Mouse (Mus musculus) spleen, postnatal 14 days (tissue): ENCODE results near the gene Ankrd34b.

ENCODE experiments used
- DNase-seq, 2 experiments: peaks; one replicate each; pipeline ENCODE4 v3.0.0; 2021 to 2022; ENCODE audit warnings: low spot score in 2 of 2

The Ankrd34b gene

DNA sequence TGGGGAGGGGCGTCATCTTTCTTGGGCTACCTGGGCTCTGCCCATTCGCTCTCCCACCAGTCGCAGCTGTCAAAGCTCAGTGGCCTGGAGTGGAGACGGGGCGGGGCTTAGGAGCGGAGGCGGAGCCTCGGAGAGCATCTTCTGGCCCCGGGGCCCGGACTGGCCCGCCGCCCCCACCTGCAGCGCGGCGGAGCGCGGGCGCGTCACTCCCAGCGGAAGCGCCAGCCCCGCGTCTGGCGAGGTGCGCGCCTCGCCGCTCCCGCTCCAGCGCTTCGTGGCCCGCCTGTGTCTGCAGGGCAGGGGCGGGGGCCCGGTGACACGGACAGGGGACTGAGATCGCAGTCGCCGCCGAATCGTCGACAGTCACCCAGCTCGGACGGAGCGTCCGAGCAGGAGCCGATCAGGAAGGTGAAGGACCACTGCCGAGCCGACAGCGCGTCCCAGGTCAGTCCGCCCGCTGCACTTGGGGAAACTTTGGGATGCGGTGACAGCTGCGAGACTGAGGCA is at the start of gene Ankrd34b:
Gene Ankrd34b, plus strand, starts transcription at position 139 of the 507 bp plus-strand sequence.
- DNase-seq = no peak

DNA sequence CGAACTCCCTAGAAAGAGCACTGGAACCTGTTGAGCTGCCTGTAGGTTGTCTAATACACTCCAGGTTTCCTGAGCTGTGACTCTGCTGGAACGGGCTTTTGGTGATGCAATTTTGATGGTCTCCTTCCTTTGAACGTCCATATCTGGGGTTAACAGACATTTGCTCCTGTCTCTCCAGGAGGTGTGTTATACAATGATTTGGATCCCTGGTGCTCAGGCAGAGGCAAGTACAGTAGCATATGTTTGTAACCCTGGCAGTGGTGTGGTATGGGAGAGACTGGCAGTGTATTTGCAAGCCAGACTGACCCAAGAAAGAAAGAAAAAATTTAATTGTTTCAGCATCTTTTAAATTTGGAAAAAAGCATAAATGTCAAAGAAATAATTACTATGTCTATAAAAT is 38.3 kb upstream of the Ankrd34b start:
- no peak for DNase-seq

DNA sequence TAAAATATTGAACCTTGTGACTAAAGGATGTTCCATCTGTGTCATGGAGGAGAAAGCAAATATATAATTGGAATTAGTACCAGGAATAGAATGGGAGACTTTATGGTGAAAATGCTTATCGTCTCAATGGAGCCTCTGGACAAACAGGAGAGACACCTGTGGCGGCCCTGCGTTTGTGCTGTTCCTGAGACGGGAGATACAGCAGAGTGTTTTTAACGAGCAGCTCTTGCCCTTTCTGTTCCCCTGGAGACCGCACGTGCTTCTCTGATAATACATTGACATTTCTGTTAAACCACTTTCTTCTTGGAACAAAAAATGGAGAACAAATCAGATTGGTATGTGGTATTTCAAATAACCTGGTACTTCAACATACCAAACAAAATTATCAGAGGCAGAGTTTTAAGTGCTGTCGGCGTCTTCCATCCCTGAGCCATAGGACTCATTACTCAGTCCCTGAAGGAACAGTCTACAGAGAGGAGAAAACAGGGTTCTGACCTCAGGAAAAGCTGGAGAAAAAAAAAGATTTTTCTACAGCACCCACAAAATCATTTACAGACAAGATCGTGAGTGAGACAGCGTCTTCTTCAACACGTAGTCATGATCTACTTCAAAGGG is 32.5 kb upstream of the Ankrd34b start:
- DNase-seq = no peak

DNA sequence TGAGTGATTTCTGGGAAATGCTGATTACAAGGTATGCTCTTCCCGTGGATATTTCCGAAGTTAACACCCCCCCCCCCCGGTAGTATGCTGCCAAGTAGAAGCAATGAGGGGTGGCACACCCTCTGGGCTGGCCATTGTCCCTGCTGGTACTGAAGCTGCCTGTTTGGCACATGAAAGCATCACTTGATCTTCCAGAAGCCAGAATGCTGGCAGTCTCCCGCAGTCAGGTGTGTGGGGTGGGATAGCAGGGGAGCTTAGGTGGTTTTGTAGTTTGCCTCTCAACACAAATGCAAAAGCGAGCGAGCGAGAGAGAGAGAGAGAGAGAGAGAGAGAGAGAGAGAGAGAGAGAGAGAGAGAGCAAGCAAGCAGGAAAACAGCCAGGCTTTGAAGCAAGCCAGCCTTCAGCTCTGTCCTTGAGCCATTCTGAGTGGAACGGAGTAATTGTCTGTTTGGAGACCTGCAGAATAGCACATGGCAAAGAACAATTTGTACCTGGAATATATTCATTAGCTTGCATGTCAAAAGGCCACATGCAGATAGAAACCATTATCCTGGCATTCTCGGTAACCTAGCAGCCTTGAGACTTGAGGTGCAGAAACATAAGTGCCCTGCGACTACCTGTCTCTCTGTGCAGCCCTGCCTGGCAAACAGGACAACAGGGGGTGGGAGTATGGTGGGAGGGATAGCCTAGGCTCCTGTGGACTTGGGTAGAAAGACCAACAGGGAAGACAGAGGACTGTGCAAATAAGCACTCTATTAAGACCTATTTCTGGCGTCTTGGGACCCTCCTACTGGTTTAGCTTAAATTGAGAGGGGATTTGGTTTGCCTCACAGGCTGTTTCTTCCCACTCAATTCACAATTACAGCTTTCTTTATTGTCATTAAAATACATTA is 27.0 kb upstream of the Ankrd34b start:
- no peak for DNase-seq

DNA sequence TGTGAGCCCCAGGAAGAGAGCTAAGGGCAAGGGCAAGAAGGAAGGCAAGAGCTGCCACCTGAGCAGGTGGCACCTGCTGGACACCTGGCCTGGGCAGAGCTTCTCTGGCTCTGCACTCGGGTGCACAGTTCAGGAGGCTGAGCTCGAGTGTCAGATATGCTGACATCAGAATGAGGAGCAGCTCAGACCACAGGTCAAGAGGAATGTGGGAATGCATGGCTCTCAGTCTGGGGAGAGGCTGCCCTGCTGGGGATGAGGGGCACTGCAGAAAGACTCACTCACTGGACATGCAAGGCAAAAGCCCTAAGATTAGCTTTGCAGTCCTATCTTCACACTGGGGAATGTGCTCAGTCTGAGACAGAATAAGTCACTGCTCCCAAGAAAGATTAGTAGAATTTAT is 23.6 kb upstream of the Ankrd34b start:
- DNase-seq = no peak

DNA sequence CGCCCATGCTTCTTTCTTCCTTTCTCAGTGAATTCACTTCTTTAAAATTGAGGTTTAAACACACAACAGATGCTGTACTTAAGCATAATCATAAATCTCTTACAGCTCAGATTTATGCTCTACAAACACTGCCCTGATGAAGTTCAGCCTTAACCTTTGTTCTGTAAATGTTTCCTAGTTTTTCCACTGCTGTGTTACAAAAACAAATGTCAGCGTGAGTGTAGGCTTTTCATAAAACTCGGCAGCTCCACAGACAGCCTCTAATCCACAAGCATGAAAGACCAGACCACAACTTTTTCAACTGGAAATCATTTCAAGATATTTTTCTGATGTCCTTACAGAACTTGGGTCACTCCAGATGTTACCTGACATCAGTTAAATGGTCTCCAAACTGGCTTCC is 22.2 kb upstream of the Ankrd34b start:
- DNase-seq = no peak

DNA sequence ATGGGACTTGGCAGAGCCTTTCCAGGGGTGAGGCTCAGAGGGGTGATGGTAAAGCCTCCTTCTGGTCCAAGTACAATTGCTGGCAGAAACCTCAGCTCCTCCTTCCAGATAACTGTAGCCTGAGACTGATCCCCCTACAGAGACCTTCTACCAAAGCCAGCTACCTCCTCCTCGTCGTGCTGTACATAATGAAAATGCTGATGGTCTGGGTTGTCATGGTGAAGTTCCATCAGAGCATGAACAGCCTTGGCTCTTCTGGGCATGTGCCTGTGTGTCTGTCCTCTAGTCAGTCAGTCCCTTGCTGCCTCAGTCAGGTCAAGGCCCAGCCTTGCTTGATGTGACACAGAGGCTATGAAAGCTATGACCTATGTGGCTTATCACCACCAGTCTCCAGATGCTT is 15.2 kb upstream of the Ankrd34b start:
- no peak for DNase-seq

DNA sequence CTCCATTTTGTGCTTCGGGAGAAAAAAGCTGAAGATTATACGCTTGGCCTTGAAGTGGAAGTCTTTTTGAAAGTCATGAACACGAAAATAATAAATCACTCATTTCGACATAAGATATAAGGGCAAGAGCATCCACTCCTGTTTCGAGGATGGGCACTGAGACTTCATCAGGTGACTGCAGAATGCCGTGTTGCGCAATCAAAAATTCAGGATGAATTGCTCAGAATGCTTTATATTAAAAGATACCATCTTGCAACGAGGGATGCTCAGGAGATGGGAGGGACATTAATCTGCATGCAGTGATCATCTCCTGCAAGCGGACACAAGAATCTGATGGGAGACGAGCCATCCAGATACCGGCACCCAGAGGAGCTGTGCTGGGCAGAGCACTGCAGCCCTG is 6.1 kb upstream of the Ankrd34b start:
- DNase-seq = no peak

DNA sequence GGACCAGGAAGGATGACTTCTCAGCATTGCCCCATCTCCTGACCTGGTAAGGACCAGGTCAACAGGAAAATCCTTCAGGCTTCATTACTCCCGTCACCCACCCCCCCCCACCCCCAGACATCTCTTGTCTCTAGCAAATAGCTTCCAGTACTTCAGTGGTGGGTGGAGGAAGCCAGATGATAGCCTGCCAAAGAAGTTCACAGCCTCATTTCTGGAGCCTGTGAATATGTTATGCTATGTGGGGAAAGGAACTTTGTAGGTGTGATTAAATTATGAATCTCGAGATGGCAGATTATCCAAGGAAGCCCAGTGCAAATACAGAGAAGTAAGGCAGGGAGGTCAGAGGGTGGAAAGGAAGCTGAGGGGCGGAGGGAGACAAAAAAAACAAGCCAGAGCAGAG is 2.0 kb upstream of the Ankrd34b start:
- DNase-seq = no peak

DNA sequence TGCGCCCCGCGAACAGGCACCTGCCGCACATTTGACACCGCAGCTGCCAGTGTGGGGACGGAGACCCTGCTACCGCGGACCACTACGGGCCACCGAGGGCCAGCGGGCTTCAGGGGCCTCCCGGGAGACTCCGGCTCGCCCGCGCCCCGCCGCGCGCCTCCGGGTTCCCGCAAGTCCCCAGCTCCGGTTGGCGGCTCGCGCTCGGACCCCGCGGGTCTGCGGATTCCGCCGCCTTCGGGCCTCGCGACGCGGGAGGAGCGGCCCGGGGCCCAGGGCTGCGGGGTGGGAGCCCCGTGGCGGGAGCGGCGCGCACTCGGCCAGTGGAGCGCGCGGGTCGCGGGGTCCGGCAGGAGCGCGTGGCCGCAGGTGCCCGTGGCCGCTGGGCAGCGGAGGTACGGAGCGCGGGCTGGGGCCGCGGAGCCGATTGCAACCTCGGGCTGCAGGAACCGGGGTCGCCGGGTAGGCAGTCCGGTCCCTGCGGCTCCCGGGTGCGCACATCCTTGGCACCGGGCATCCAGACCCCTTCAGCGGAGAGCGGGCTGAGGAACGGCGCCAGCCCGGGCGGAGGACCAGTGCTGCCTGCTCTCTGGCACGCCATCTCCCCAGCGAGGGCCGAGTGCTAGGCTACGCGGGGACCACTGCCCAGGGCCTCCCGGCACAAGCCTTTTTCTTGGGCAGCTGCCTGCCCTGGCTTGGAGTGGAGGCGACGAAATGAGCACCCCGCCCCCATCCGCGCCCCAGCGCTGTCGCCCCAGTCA is 777 bp downstream of the Ankrd34b start:
- DNase-seq = no peak

DNA sequence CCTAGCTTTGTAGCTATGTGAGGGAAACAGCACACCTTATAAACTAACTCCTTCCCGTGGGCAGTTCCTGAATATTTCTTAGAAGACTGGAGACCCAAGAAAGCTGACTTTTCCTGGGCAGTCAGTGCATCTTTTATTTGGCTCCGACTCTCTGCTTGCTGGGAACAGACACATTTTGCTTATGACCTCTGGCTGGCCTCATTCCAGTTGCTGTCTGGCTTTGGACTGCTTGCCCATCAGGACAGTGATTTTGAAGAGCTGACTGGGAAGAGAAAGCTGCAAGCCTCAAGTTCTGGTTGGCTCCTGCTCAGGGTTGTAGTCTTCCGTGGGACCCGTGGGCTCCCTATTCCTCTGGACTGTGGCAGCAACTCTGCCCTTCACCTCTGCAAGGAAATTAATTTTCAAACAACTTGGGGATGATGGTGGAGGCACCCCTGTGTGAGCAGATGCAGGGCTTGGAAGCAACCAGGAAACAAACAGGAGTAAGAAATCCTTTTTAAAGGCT is 1.7 kb downstream of the Ankrd34b start:
- DNase-seq = no peak

DNA sequence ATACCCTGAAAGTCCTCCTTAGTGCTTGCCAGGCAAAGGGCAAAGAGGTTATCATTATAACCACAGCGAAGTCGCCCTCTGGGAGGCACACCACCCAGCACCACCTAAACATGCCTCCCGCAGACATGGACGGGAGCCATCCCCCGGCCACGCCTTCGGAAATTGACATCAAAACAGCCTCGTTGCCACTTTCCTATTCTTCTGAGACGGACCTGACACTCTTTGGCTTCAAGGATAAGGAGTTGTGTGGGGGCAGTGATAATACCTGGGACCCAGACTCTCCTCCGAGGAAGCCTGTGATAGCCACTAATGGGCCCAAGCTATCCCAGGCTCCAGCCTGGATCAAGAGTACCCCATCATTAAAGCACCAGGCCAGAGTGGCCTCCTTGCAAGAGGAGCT is 13.0 kb downstream of the Ankrd34b start:
- no peak for DNase-seq

DNA sequence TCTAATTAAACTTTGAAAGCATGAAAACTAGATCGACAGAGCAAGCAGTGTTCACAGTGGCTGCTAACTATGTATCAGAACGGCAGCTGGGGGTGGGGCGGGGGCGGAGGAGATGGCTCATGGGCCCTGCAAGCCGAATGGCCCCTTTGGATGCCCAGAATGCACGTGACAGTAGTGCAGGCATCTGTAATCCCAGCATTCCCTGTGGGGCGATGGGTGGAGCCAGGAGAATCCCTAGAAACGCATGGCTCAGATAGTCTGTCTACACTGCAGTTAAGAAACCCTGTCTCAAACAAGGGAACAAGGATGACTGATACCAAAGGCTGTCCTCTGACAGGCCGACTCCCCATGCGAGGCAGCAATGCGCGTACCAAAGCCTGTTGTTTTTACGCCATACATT is 14.6 kb downstream of the Ankrd34b start:
- DNase-seq = no peak

DNA sequence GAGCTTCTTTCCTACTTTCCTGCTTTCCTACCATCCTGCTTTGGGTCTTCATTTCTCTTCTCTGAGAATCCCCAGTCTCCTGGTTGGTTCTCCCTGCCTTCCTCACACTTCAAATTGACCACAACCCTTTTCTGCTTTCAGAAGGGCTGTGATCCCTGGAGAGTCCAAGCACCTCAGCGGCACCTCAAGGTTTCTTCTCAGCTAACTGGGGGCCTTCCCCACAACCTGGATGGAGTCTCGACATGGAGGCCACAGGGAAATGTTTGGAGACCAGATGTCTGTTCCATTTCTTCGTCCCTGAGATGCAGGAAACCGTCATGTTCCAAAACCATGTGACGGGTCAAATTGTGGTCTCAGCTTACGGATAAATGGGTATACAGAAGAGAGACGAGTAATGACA is 21.2 kb downstream of the Ankrd34b start:
- DNase-seq = no peak

DNA sequence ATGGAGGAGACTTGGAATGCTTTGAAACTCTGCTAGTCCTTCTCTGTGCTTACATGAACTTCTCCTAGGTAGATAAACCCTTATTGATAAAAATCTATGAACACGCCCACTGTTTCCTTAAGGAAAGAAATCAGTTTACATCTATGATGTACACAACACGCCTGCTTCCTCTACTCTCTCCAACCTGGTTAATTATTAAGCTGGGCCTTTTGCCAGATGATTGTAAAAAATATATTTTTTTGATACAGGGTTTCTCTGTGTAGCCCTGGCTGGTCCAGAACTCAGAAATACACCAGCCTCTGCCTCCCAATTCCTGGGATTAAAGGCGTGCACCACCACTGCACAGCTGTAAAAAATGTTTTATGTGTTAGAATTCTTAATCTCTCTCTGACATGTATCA is 39.0 kb downstream of the Ankrd34b start:
- DNase-seq = no peak

DNA sequence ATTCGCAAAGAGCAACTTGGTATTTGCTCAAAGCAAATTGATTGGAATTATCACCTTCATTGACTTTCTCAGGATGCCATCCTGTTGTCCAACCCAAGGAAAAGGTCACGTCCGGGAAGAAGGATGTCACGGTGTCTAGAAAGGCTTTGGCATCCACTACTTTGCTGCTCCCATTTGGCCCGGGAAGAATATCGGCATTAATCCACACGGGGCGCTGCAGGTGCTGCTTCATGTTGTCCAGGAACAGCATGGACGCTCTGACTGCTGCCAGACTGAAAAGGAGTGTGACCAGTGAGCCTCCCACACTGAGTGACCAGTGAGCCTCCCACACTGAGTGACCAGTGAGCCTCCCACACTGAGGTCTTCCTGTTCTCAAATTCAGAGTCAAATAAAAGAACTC is 42.2 kb downstream of the Ankrd34b start:
- DNase-seq = no peak

DNA sequence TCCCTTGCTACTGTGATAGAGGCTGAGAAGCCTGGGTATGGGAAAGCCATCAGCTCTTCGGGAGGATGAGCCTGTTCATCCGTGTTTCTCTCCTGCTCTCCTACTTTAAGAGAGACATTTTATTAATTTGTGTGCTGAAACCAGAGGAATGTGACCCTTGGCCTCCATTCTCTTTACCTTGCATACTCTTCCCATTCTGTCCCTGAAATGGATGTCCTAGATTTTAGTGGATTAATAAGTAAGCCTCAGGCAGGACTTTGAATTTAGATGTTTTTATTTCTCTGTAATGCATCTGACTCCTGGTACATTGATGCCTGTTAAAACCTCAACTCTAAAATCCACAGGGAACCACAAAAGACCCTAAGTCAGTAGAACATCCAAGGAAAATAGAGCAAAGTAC is 43.7 kb downstream of the Ankrd34b start:
- DNase-seq = no peak

DNA sequence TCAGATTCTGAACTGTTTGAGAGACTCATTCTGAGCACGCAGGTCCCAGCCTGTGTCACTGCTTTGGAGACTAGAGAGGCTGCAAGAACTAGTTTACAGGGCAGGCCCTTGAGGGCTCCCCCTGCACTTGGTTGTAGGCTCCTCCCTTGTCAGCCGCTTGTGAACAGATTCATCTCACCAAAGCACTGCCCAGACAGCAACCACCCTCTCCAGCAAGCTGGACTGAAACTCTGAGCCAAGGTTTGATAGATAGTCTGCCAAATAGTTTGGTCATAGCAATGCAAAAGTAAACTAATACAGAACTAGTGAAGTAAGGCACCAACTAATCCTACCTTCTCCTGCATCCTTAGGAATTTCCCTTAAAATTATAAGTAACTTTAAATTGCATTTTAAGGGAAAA is 44.5 kb downstream of the Ankrd34b start:
- no peak for DNase-seq

DNA sequence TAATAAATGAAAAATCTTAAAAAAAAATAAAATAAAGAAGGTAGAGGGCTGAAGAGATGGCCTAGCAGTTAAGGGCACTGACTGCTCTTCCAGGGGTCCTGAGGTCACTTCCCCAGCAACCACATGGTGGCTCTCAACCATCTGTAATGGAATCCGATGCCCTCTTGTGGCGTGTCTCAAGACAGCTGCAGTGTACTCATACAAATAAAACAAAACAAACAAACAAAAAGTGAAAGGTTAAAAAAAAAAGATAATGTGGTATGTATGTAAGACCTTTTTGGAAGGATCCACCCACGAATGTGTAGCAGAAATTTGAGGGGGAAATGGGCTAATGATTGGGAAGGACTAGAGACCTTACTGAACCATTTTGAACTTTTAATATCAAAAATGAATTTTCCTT is 57.7 kb downstream of the Ankrd34b start:
- peak in 1 of 2 experiments; percentile 50 for DNase-seq

DNA sequence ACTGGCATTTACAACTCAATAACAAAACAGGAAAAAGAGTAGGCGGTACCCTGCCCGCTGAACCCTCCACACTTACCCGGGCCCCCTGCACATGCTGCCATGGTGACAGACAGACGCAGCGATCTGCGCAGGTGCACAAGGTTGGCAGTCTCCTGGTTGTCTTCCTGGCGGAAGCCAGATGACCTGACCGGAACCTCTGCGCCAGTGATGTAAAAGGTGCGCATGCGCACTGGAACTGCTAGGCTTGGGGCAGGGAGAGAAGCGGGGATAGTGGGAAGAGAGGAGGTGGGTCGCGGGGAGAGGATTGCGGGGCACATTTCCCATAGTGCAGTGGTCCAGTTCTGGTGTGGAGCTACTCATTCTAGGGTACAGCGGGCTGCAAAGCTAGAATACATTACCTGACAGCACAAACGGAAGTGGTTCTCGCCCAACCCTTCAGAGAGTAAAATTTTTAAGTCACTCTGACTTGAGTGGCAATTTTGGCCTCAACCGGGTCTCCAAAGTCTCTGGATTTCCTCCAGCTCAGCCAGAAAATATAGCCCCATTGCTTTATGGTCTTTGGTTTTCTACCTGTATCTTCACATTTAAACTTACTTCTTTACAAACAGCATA is 58.3 kb downstream of the Ankrd34b start, which contains the start of gene Fam151b:
Gene Fam151b, minus strand, starts transcription at position 164 of the 612 bp plus-strand sequence.
- peak; percentile 76 to 82 for DNase-seq

DNA sequence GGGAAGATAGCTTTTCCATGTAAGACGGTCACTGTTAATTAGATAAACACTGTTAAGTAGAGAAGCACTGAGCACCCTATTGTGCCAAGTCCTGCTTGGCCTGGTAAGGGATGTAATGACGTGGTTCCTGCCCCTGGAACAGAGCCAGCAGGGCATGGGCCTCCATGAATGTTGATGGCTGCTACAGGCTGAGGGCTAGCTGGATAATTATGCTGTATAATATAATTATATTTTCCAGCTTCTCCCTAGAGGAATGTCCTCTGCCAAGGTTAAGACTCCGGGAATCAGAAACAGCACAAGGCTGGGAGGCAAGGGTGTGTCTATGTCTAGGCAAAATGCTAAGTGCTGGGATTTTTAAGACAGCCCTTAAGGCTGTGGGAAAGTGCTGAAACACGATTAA is 65.1 kb downstream of the Ankrd34b start:
- no peak for DNase-seq
